Mouse (Mus musculus): Measurements from ENCODE around the gene Zfp106. TPM values are rescaled to one million over a fixed set of nuclear protein-coding genes. Genes with fewer than 3 reads are reported as not detected.

Zfp106 gene
- polyA plus RNA-seq, 1 experiment from 2014 or later: 42.4 TPM

- Histone ChIP-seq H3K36me3 (peaks cover 24% of the 10 kb centered on the region), H3K27ac (peak overlapping the region; percentile 72), H3K4me2 (peak overlapping the region; percentile 36), H3K4me1 (peaks cover 17% of the 10 kb centered on the region), H3K9ac (no peak overlapping the region), H3K9me3 (no peaks in the 10 kb centered on the region), H3K4me3 (no peak overlapping the region; the same call in 1 of the 2 replicates), H3K27me3 (no peaks in the 10 kb centered on the region)
- no peak for ATAC-seq (ENCODE audit: borderline replicate concordance, extremely low read depth, low FRiP score, low TSS enrichment)
- 46% methylated on average over 3 of the region's 3 CpGs for WGBS
Observed at GRCm38 (mm10) chr2:120539333-120539732, 24.3 kb downstream of the Zfp106 start.

GRCm38 (mm10) chr2:120531223-120531622, 32.4 kb downstream of the Zfp106 start:
- Histone ChIP-seq H3K27me3 (no peaks in the 10 kb centered on the region), H3K4me2 (no peak overlapping the region), H3K9me3 (no peaks in the 10 kb centered on the region), H3K4me1 (no peaks in the 10 kb centered on the region), H3K9ac (no peak overlapping the region), H3K27ac (no peak overlapping the region), H3K4me3 (no peak overlapping the region), H3K36me3 (peaks cover 81% of the 10 kb centered on the region)
- 92% methylated on average over 4 of the region's 4 CpGs for WGBS
- no peak for ATAC-seq (ENCODE audit: borderline replicate concordance, extremely low read depth, low FRiP score, low TSS enrichment)

- no peak for ATAC-seq (ENCODE audit: borderline replicate concordance, extremely low read depth, low FRiP score, low TSS enrichment)
- H3K4me2 ChIP-seq: no peak overlapping the region
- no peaks in the 10 kb centered on the region for H3K9me3 ChIP-seq
- no peak overlapping the region for H3K4me3 ChIP-seq
- no peaks in the 10 kb centered on the region for H3K27me3 ChIP-seq
- no peak overlapping the region for H3K27ac ChIP-seq
- no peak overlapping the region for H3K9ac ChIP-seq
- no peaks in the 10 kb centered on the region for H3K4me1 ChIP-seq
- H3K36me3 ChIP-seq: peaks cover 88% of the 10 kb centered on the region
Observed at GRCm38 (mm10) chr2:120529531-120529930, 34.1 kb downstream of the Zfp106 start.

GRCm38 (mm10) chr2:120526771-120527170, 36.9 kb downstream of the Zfp106 start:
- no peak overlapping the region for H3K4me2 ChIP-seq
- H3K9me3 ChIP-seq: no peaks in the 10 kb centered on the region
- no peaks in the 10 kb centered on the region for H3K4me1 ChIP-seq
- no peak overlapping the region for H3K9ac ChIP-seq
- ATAC-seq (ENCODE audit: borderline replicate concordance, extremely low read depth, low FRiP score, low TSS enrichment): no peak
- peaks cover 89% of the 10 kb centered on the region for H3K36me3 ChIP-seq
- no peaks in the 10 kb centered on the region for H3K27me3 ChIP-seq
- H3K4me3 ChIP-seq: no peak overlapping the region
- WGBS: 80% methylated on average over 5 of the region's 5 CpGs
- no peak overlapping the region for H3K27ac ChIP-seq

- Histone ChIP-seq H3K27me3 (no peaks in the 10 kb centered on the region), H3K4me2 (no peak overlapping the region), H3K4me3 (no peak overlapping the region), H3K36me3 (peaks cover 95% of the 10 kb centered on the region), H3K9ac (no peak overlapping the region), H3K27ac (no peak overlapping the region), H3K9me3 (no peaks in the 10 kb centered on the region), H3K4me1 (no peaks in the 10 kb centered on the region)
- 85% methylated on average over 5 of the region's 5 CpGs for WGBS
- ATAC-seq (ENCODE audit: borderline replicate concordance, extremely low read depth, low FRiP score, low TSS enrichment): no peak
Observed at GRCm38 (mm10) chr2:120518547-120519210, 45.0 kb downstream of the Zfp106 start.

GRCm38 (mm10) chr2:120514181-120514580, 49.5 kb downstream of the Zfp106 start:
- H3K4me1 ChIP-seq: no peaks in the 10 kb centered on the region
- no peak overlapping the region for H3K9ac ChIP-seq
- peaks cover 82% of the 10 kb centered on the region for H3K36me3 ChIP-seq
- H3K4me3 ChIP-seq: no peak overlapping the region
- no peaks in the 10 kb centered on the region for H3K27me3 ChIP-seq
- ATAC-seq (ENCODE audit: borderline replicate concordance, extremely low read depth, low FRiP score, low TSS enrichment): no peak
- no peak overlapping the region for H3K27ac ChIP-seq
- H3K4me2 ChIP-seq: no peak overlapping the region
- WGBS: 89% methylated on average over 4 of the region's 4 CpGs
- H3K9me3 ChIP-seq: no peaks in the 10 kb centered on the region

GRCm38 (mm10) chr2:120503992-120504391, 59.7 kb downstream of the Zfp106 start:
- WGBS: 77% methylated on average over 5 of the region's 5 CpGs
- Histone ChIP-seq H3K27ac (no peak overlapping the region), H3K27me3 (no peaks in the 10 kb centered on the region), H3K4me2 (no peak overlapping the region), H3K9me3 (no peaks in the 10 kb centered on the region), H3K4me3 (no peak overlapping the region), H3K36me3 (peaks cover 12% of the 10 kb centered on the region), H3K4me1 (peaks cover 14% of the 10 kb centered on the region), H3K9ac (no peak overlapping the region)
- ATAC-seq (ENCODE audit: borderline replicate concordance, extremely low read depth, low FRiP score, low TSS enrichment): no peak

GRCm38 (mm10) chr2:120503094-120503493, 60.5 kb downstream of the Zfp106 start:
- no peaks in the 10 kb centered on the region for H3K27me3 ChIP-seq
- H3K4me3 ChIP-seq: no peak overlapping the region
- no peak overlapping the region for H3K4me2 ChIP-seq
- no peak overlapping the region for H3K27ac ChIP-seq
- ATAC-seq (ENCODE audit: borderline replicate concordance, extremely low read depth, low FRiP score, low TSS enrichment): no peak
- H3K9me3 ChIP-seq: no peaks in the 10 kb centered on the region
- 84% methylated on average over 6 of the region's 6 CpGs for WGBS
- peaks cover 6% of the 10 kb centered on the region for H3K36me3 ChIP-seq
- H3K4me1 ChIP-seq: peaks cover 14% of the 10 kb centered on the region
- no peak overlapping the region for H3K9ac ChIP-seq

- no peak overlapping the region for H3K4me2 ChIP-seq
- no peak for ATAC-seq (ENCODE audit: borderline replicate concordance, extremely low read depth, low FRiP score, low TSS enrichment)
- 52% methylated on average over 3 of the region's 3 CpGs for WGBS
Observed at GRCm38 (mm10) chr2:120502605-120502990, 61.0 kb downstream of the Zfp106 start.

GRCm38 (mm10) chr2:120501931-120502604, 61.6 kb downstream of the Zfp106 start:
- 56% methylated on average over 13 of the region's 13 CpGs for WGBS
- ATAC-seq (ENCODE audit: borderline replicate concordance, extremely low read depth, low FRiP score, low TSS enrichment): 0 out of 2 replicates have a peak, but pooled peaks have one; percentile 34
- no peak overlapping the region for H3K27ac ChIP-seq

More at GRCm38 (mm10) chr2:120502605-120502990, 61.0 kb downstream of the Zfp106 start:
- Histone ChIP-seq H3K27ac (no peak overlapping the region), H3K4me3 (no peak overlapping the region), H3K9me3 (no peaks in the 10 kb centered on the region), H3K9ac (no peak overlapping the region), H3K27me3 (no peaks in the 10 kb centered on the region), H3K36me3 (peaks cover 6% of the 10 kb centered on the region), H3K4me1 (peaks cover 14% of the 10 kb centered on the region)

GRCm38 (mm10) chr2:120501136-120501918, 62.3 kb downstream of the Zfp106 start:
- no peak for ATAC-seq (ENCODE audit: borderline replicate concordance, extremely low read depth, low FRiP score, low TSS enrichment)
- peaks cover 14% of the 10 kb centered on the region for H3K4me1 ChIP-seq
- H3K27ac ChIP-seq: no peak overlapping the region
- no peak overlapping the region for H3K9ac ChIP-seq
- WGBS: 33% methylated on average over 17 of the region's 17 CpGs
- H3K36me3 ChIP-seq: peaks cover 6% of the 10 kb centered on the region
- H3K4me3 ChIP-seq: no peak overlapping the region
- H3K4me2 ChIP-seq: no peak overlapping the region
- H3K27me3 ChIP-seq: no peaks in the 10 kb centered on the region
- H3K9me3 ChIP-seq: no peaks in the 10 kb centered on the region

More at GRCm38 (mm10) chr2:120501931-120502604, 61.6 kb downstream of the Zfp106 start:
- H3K9ac ChIP-seq: no peak overlapping the region
- peaks cover 6% of the 10 kb centered on the region for H3K36me3 ChIP-seq
- no peak overlapping the region for H3K4me3 ChIP-seq
- H3K9me3 ChIP-seq: no peaks in the 10 kb centered on the region
- H3K4me1 ChIP-seq: peaks cover 14% of the 10 kb centered on the region
- H3K27me3 ChIP-seq: no peaks in the 10 kb centered on the region
- no peak overlapping the region for H3K4me2 ChIP-seq
